Mouse (Mus musculus): Measurements from ENCODE around the gene Ccnjl.

Gene Ccnjl

DNA sequence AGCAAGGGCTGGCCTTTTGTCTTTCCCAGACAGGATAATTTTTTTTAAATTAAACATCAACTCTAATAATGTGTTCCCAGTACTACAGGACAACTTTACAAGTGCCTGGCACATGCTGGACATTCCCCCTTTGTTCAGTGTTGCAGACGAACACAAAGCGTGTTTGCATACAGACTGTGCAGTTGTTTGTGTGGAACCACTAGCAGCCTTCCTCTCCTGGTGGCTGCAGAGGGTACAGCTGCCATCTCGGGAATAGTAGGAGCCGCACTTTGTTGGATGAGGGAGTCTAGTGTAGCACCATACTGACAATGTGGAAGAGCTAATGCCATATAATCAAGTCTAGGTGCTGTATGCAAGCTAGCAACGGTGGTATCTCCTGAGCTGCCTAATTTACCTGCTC lies 3.0 kb downstream of the Ccnjl start:
- TF ChIP-seq NANOG (IDR thresholded peaks at IDR 0.05; ENCODE audit: borderline replicate concordance, low read length) (no peak), CTCF (conservative IDR thresholded peaks at IDR 0.05; ENCODE audit: low read length) (peak; percentile 35)
- peaks cover 23% of the 10 kb centered on the region for H3K27me3 ChIP-seq (ENCODE audit: insufficient read depth, low read length)
- H3K36me3 ChIP-seq (ENCODE audit: insufficient read depth, low read length), result 0 out of 2 replicates have a peak, but pooled peaks cover 7% of the 10 kb centered on the region
- H3K4me3 ChIP-seq (replicated peaks; ENCODE audit: low read length), result no peak overlapping the region
- H3K9me3 ChIP-seq (ENCODE audit: low read length), result no peaks in the 10 kb centered on the region
- H3K4me1 ChIP-seq (replicated peaks; ENCODE audit: low read depth, low read length), result peaks cover 47% of the 10 kb centered on the region

DNA sequence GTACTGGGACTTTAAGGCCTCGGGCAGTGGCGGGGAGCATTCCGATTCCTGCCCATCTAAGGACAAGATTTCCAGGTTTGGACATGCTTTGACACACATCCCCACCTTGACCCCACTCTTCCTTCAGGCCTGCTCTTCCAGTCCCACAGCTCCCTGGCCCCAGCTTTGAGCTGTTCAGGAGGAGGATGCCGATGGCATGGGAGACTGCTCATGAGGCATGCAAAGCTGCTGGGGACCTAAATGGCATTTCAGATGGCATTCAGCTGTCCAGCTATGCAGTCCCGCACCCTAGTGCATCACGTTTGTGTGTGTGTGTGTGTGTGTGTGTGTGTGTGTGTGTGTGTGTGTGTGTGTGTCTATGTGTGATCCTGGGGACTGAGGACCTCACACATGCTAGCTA lies 8.5 kb downstream of the Ccnjl start:
- no peak for TF ChIP-seq NANOG (IDR thresholded peaks at IDR 0.05; ENCODE audit: borderline replicate concordance, low read length)
- no peak for TF ChIP-seq CTCF (conservative IDR thresholded peaks at IDR 0.05; ENCODE audit: low read length)
- TF ChIP-seq POU5F1 (IDR thresholded peaks at IDR 0.05; ENCODE audit: borderline replicate concordance, low read length), result no peak
- Histone ChIP-seq H3K4me1 (replicated peaks; ENCODE audit: low read depth, low read length) (peaks cover 26% of the 10 kb centered on the region), H3K9me3 (ENCODE audit: low read length) (peaks cover 3% of the 10 kb centered on the region; the same call in 1 of the 2 replicates), H3K36me3 (ENCODE audit: insufficient read depth, low read length) (0 out of 2 replicates have a peak, but pooled peaks cover 7% of the 10 kb centered on the region), H3K4me3 (replicated peaks; ENCODE audit: low read length) (no peak overlapping the region), H3K27me3 (ENCODE audit: insufficient read depth, low read length) (no peaks in the 10 kb centered on the region)

DNA sequence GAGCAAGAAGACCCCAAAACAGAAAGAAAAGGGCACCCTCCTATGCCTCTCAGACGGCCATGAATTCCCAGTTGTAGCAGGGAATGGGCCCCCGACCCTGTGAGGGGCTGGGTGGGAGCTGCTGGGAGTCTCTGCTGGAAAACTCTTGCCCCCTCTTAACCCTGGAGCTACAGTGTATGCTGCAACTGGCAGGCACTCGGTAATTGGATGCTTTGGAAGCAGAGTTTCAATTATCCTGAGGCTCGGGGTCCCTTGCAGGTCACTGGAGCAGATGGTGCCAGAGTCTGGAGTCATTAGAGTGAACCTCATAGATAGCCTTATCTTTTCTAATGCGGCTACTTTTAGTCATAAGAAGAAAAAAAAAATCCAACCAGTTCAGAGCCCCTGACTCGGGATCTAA lies 11.3 kb downstream of the Ccnjl start:
- Histone ChIP-seq H3K36me3 (ENCODE audit: insufficient read depth, low read length) (no peaks in the 10 kb centered on the region), H3K4me1 (replicated peaks; ENCODE audit: low read depth, low read length) (peaks cover 25% of the 10 kb centered on the region), H3K9me3 (ENCODE audit: low read length) (peaks cover 3% of the 10 kb centered on the region; the same call in 1 of the 2 replicates), H3K4me3 (replicated peaks; ENCODE audit: low read length) (no peak overlapping the region), H3K27me3 (ENCODE audit: insufficient read depth, low read length) (peaks cover 4% of the 10 kb centered on the region; the same call in 1 of the 2 replicates)
- no peak for TF ChIP-seq CTCF (conservative IDR thresholded peaks at IDR 0.05; ENCODE audit: low read length)
- no peak for TF ChIP-seq NANOG (IDR thresholded peaks at IDR 0.05; ENCODE audit: borderline replicate concordance, low read length)
- TF ChIP-seq POU5F1 (IDR thresholded peaks at IDR 0.05; ENCODE audit: borderline replicate concordance, low read length), result no peak

DNA sequence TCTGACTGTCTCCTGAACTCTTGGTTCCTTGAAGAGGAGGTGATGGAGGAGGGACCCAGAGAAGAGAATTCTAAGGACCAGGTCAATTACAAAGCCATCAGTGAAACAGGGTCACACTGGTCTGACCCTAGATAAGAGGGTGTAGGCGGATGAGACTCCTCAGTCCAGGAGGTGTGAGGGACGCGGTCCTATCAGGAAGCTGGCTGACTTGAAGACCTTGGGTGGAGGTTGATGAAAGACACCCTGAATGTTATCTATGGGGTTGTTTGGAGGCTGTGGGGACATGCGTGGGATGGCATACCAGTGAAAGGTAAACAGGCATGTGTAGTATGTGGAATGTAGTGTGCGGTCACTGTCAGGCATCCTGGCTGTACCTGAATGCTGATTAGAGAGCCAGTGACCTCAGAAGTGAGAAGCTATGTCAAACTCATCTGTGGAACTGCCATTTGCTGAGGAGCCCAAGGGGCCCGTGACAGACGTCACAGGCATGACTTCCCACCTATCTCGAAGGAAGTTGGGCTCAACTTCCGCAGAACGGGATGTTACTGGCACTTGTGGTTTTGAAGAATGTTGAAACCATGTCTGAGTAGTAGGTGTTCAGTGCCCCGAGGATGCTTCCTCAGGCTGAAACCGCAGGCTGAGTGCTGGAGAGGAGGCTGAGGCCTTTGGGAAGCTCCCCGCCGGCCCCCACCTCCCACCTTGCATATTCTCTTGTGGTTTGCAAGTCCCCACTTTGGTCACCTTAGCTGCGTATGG lies 15.3 kb downstream of the Ccnjl start:
- Histone ChIP-seq H3K9me3 (ENCODE audit: low read length) (peaks cover 3% of the 10 kb centered on the region; the same call in 1 of the 2 replicates), H3K4me3 (replicated peaks; ENCODE audit: low read length) (no peak overlapping the region), H3K27me3 (ENCODE audit: insufficient read depth, low read length) (peaks cover 5% of the 10 kb centered on the region; the same call in 1 of the 2 replicates), H3K36me3 (ENCODE audit: insufficient read depth, low read length) (no peaks in the 10 kb centered on the region), H3K4me1 (replicated peaks; ENCODE audit: low read depth, low read length) (peaks cover 40% of the 10 kb centered on the region)
- TF ChIP-seq CTCF (conservative IDR thresholded peaks at IDR 0.05; ENCODE audit: low read length) (no peak), NANOG (IDR thresholded peaks at IDR 0.05; ENCODE audit: borderline replicate concordance, low read length) (no peak)

DNA sequence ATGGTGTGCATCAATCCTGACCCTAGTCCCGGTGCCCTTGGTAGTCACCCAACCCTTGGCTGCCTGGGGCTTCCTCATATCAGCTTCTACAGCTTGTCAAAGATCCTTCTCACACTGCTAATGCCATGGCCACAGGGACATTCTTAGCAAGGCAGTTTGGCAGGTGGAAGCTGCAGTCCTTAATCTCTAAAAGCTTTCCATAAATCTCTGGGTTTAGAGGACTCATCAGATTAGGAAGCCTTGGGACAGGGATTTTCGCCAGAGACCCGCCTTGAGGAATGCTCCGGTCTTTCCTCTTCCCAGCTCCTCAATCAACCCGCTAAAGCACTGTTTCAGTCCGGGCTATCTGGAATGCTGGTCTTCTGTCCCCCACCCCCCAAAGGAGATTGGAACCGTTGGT lies 16.2 kb downstream of the Ccnjl start:
- no peaks in the 10 kb centered on the region for H3K36me3 ChIP-seq (ENCODE audit: insufficient read depth, low read length)
- TF ChIP-seq NANOG (IDR thresholded peaks at IDR 0.05; ENCODE audit: borderline replicate concordance, low read length) (no peak), CTCF (conservative IDR thresholded peaks at IDR 0.05; ENCODE audit: low read length) (no peak), POU5F1 (IDR thresholded peaks at IDR 0.05; ENCODE audit: borderline replicate concordance, low read length) (no peak)
- peaks cover 5% of the 10 kb centered on the region; the same call in 1 of the 2 replicates for H3K27me3 ChIP-seq (ENCODE audit: insufficient read depth, low read length)
- peaks cover 49% of the 10 kb centered on the region for H3K4me1 ChIP-seq (replicated peaks; ENCODE audit: low read depth, low read length)
- H3K4me3 ChIP-seq (replicated peaks; ENCODE audit: low read length), result no peak overlapping the region
- peaks cover 2% of the 10 kb centered on the region; the same call in 1 of the 2 replicates for H3K9me3 ChIP-seq (ENCODE audit: low read length)

DNA sequence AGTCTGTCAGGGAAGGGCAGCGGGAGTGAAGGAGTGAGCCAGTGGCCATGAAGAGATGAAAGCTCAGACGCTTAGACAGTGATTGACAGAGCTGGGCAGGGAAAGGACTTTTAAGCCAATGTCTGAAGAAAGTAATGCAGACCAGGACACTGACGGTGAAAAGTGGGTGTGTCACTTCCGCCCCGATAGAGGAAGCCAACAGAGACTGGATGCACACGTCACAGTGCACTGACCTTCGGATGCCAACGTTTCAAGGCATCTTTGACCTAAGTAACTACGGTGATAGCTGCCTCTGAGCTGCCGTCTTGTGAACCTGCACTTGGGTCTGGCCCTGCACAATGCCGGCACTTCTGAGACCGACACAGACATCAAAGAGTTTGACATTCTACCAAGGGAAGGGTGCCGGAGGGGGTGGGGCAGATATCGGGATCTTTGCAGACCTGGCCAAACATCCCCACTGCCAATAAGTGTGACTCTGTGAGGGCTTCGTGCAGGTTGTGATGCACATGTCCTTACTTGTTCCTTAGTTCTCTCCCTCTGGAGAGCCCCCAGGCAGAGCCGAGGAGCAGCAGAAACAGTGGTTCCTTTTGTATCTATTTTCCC lies 17.4 kb downstream of the Ccnjl start:
- TF ChIP-seq NANOG (IDR thresholded peaks at IDR 0.05; ENCODE audit: borderline replicate concordance, low read length), result no peak
- no peak for TF ChIP-seq CTCF (conservative IDR thresholded peaks at IDR 0.05; ENCODE audit: low read length)
- no peak for TF ChIP-seq POU5F1 (IDR thresholded peaks at IDR 0.05; ENCODE audit: borderline replicate concordance, low read length)
- no peak overlapping the region for H3K4me3 ChIP-seq (replicated peaks; ENCODE audit: low read length)

DNA sequence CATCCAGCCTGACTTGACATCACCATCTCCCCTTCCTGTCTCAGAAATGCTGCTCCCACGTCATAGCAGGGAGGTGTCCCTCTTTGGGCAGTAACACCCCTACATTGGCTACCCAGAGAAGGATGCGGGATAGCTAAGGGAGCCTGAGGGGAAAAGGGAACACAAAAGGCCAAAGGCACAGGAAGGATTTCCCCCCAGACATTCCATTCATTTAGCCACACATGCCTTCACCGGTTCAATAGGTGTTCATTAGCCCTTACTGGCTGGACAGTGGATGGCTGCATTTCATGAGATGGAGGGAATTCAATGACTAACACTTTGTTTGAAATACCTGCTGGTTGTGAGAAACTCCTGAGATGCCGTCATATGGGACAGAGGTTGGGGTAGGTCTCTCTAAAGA lies 18.1 kb downstream of the Ccnjl start:
- Histone ChIP-seq H3K4me1 (replicated peaks; ENCODE audit: low read depth, low read length) (peaks cover 41% of the 10 kb centered on the region), H3K4me3 (replicated peaks; ENCODE audit: low read length) (no peak overlapping the region)
- TF ChIP-seq NANOG (IDR thresholded peaks at IDR 0.05; ENCODE audit: borderline replicate concordance, low read length), result no peak
- TF ChIP-seq POU5F1 (IDR thresholded peaks at IDR 0.05; ENCODE audit: borderline replicate concordance, low read length), result no peak
- TF ChIP-seq CTCF (conservative IDR thresholded peaks at IDR 0.05; ENCODE audit: low read length), result no peak

More for the DNA sequence above, 17.4 kb downstream of the Ccnjl start:
- Histone ChIP-seq H3K4me1 (replicated peaks; ENCODE audit: low read depth, low read length) (peaks cover 44% of the 10 kb centered on the region), H3K9me3 (ENCODE audit: low read length) (no peaks in the 10 kb centered on the region), H3K27me3 (ENCODE audit: insufficient read depth, low read length) (peaks cover 5% of the 10 kb centered on the region; the same call in 1 of the 2 replicates), H3K36me3 (ENCODE audit: insufficient read depth, low read length) (no peaks in the 10 kb centered on the region)

DNA sequence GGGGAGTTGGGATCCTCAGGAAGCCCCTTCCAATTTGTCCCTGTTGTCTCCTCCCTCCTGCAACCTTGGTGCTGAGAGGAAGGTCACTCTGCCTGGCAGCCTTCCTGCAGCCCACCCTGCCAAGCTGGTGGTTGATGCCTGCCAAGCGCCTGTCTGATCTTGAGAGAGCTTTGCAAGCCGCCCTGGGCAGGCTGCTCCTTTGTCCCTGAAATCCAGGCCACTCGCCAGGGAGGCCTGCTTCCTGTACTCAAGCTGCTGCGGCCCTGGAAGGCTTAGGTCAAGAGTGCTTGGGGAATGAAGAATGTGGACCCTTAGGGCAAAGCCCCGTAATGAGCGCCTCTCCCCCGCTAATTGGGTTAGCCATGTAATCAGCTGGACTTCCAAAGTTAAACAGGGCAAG lies 19.6 kb downstream of the Ccnjl start:
- no peak for TF ChIP-seq POU5F1 (IDR thresholded peaks at IDR 0.05; ENCODE audit: borderline replicate concordance, low read length)
- no peak for TF ChIP-seq NANOG (IDR thresholded peaks at IDR 0.05; ENCODE audit: borderline replicate concordance, low read length)
- no peak for TF ChIP-seq CTCF (conservative IDR thresholded peaks at IDR 0.05; ENCODE audit: low read length)
- H3K4me3 ChIP-seq (replicated peaks; ENCODE audit: low read length), result no peak overlapping the region
- H3K4me1 ChIP-seq (replicated peaks; ENCODE audit: low read depth, low read length), result peaks cover 41% of the 10 kb centered on the region
- peaks cover 5% of the 10 kb centered on the region; the same call in 1 of the 2 replicates for H3K27me3 ChIP-seq (ENCODE audit: insufficient read depth, low read length)
- no peaks in the 10 kb centered on the region for H3K9me3 ChIP-seq (ENCODE audit: low read length)
- no peaks in the 10 kb centered on the region for H3K36me3 ChIP-seq (ENCODE audit: insufficient read depth, low read length)

More for the DNA sequence above, 18.1 kb downstream of the Ccnjl start:
- Histone ChIP-seq H3K9me3 (ENCODE audit: low read length) (no peaks in the 10 kb centered on the region), H3K36me3 (ENCODE audit: insufficient read depth, low read length) (no peaks in the 10 kb centered on the region), H3K27me3 (ENCODE audit: insufficient read depth, low read length) (peaks cover 5% of the 10 kb centered on the region; the same call in 1 of the 2 replicates)
